Mouse (Mus musculus): ENCODE measurements around the gene Emp3.

GRCm38 (mm10) chr7:45922928-45923761, 1.9 kb upstream of the Emp3 start:
- TF ChIP-seq EP300 (IDR thresholded peaks at IDR 0.05) (0 out of 2 replicates have a peak, but pooled peaks have one; percentile 35), CTCF (IDR thresholded peaks at IDR 0.05) (no peak; the same call in 1 of the 2 replicates)

Data from lung, postnatal 0 days (tissue).